Mouse (Mus musculus) ovary, postnatal 10 days (tissue): ENCODE data around the gene Hist1h2bk.

Experiments used
- DNase-seq: peaks from one replicate; pipeline ENCODE4 v3.0.0; 2022; ENCODE audit warnings: low spot score

The Hist1h2bk gene

DNA sequence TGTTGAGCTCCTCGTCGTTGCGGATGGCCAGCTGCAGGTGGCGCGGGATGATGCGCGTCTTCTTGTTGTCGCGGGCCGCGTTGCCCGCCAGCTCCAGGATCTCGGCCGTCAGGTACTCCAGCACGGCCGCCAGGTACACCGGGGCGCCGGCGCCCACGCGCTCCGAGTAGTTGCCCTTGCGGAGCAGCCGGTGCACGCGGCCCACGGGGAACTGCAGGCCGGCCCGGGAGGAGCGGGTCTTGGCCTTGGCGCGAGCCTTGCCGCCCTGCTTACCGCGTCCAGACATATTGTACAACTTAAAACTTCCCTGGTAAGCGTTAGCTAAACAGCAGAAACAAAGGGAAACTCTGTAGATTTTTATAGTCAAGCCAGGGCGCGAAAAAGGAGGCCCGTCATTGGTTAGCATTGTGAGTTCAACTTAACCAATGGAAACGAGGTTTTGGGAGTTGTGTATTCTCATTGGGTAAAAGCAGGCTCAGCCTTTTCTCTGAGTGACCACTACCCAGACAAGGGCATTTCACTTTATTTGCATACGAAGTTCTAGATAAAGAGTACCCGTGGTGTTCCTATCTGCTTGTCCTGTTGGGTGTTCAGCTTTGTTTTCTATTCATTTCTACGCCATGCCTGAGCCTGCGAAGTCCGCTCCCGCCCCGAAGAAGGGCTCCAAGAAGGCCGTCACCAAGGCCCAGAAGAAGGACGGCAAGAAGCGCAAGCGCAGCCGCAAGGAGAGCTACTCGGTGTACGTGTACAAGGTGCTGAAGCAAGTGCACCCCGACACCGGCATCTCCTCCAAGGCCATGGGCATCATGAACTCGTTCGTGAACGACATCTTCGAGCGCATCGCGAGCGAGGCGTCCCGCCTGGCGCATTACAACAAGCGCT is at the start of gene Hist1h2bk, which contains the start of gene Hist1h2ah:
TSS of gene Hist1h2bk (plus strand) at position 604 of the 882 bp plus-strand sequence.
TSS of gene Hist1h2ah (minus strand) at position 302 of the 882 bp plus-strand sequence.
- DNase-seq: peak; percentile 62

DNA sequence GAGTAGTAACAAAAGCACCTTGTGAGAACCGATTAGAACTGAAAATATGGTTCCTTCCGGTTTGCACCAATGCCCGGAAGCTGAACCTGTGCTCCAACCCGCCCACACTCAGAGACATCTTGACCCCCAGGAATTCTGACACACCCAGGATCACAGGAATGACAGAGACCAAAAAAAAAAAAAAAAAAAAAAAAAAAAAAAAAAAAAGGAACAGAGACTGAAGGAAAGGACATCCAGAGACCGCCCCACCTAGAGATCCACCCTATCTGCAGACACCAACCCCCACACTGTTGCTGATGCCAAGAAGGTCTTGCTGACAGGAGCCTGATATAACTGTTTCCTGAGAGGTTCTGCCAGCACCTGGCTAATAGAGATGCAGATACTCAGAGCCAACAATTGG is 43.1 kb upstream of the Hist1h2bk start:
- no peak for DNase-seq

DNA sequence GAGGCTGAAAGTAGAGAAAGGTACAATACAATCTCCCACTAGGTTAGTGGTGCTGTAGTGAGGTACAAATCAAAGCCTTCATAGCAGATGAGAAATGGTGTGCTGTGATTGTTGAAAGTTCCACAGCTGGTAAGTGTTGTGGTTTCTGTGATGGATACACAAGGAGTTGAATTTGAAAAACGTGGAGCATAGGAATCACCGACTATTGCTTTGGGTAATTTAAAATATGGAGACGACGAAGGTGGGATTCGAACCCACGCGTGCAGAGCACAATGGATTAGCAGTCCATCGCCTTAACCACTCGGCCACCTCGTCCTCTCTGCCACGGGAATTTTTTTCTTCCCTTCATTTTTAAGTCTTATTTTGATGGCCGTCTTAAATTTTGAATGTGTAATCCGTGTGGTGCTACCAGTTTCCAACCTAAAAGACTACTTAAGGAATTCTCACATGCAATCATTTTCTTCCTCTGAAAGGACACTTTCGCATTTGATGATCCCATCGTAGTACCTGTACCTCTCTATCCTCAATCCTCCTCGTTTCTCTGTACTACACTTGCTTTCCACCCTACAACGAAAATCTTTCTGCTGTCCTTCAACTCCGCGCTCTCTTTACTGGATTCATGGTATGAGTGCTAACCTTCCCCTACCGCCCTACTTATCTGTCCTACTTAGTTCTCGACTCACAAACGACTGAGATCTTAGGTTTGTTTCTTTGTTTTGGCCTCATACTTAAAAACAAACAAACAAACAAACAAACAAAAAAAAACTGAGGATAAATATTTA is 41.5 kb upstream of the Hist1h2bk start:
- no peak for DNase-seq

DNA sequence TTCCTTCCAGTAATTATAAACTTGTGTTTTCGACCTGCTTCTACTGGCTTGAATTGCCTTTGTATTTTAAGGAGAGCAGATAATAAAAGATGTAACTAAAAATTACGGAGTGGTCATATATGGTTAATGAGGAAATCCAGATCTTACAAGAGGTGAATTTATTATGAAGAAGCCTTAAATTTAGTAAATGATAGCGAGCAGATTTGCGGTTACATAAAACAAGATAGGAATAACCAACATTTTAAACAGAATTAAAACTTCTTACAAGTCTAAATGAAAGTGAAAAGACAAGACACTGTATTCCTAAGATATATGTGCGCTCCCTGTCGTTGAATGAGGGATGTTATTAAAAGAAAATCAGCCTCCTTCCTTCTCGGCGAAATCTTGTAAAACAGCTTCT is 40.8 kb upstream of the Hist1h2bk start:
- DNase-seq: no peak

DNA sequence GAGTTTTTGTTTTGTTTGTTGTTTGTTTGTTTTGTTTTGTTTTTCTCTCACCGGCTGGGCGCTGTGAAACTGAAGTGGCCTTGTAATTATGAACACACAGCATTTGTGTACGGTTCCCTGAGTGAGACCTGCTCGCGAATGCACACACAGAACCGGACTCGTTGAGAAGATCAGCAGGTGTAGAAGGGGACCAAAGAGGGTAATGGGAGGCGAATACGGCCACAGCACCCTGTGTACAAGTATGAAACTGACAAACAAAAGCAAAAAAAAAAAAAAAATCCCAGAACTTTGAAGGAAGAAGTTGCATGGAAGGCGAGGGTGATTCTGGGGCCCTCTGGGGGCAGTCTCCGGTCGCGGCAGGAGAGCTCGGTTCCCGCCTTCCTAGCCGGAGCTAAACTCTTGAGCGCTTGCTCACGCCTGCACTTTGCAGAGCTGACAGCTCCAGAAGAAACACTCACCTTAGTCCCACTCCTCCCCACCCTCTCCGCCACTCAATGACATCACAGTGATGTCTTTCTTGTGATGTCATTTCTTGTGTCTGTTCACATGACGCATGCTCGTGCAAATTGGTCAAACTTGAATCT is 40.2 kb upstream of the Hist1h2bk start:
- DNase-seq: no peak

DNA sequence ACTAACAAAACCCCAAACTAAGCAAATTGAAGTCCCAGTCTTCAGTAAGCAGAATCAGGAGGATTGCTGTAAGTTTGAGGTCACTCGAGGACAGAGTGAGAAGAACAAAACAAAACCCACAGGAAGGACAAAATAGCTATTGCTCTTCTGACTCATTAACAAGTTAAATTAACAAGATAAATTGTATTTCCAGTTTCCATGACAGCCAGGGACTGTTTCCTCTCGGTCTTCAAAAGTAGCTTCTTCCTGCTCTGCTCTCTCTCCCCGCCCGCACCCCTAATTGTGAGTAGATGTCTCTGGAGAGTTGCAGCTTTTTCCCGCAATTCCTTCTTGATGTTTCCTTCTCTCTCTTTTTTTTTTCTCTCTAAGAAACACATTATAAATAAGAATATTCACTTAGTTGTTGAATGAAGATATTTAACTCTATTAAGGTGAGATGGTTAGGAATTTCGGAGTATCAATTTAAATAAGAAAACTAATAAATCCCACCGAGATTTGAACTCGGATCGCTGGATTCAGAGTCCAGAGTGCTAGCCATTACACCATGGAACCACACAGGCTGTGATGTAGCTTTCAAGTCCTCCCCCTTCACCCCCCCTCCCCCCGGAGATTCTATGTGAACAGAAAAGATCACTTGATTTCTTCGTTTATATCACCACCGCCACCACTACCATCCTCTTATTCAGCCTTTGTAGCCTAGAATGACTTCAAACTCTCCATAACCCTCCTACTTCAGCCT is 39.4 kb upstream of the Hist1h2bk start:
- DNase-seq: no peak

DNA sequence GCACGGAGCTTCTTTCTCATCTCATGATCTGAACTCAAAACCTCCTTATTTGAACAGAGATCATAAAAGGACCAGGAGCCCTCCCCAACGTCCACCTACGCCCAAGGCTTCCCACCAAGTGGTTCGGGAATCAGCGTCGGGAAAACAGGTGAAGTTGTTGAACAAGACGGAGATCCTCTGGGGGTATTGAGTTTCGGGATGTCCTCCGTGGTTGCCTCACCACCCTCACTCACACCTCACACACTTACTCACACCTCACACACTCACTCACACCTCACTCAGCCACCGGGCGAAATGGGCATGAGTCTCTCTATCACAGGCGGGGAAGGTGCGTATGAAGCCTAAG is 38.9 kb upstream of the Hist1h2bk start:
- DNase-seq: no peak

DNA sequence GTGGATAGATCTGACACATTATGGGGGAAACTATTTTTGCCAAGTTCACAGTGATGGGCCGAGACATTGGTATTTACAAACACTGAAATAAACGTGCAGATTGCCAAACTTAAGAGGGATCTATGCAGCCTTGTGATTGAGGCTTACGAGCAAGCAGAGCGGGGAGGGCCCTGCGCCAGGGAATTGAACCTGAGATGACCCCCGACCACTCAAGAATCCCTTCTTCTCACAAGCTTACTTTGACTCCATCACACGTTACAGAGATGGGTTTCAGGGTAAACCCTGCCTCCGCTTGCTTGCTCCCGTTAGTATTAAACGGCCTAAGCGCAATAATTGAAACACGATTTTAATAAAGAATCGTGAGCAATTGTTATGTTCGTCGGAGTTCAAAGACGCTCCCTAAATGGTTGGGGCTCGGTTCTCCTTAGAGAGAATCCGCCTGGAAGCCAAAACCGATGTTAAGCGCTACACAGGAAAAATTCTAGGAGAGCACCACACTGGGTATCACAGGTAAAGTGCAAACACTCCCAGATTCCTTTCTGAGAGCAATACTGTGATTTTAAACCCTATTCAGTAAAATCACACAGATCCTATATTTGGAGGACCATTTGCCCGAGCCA is 38.4 kb upstream of the Hist1h2bk start:
- no peak for DNase-seq

DNA sequence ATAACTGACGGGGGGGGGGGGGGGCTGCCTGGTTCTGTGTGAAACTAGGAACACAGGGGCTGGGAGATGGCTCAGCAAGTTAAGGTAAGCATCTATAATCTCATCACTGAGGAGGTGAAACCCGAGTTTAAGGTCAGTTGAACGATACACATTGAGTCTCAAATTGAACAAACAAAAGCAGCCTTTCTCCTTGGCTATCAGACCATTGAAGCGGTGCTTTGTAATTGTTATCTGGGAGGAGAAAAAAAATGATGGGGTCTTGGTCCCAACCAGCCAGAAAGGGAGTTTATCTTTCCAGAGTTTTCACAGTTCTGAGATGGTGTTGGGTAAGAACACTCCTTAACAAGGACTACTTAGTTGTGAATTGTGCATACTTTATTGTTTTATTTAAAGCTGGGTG is 37.8 kb upstream of the Hist1h2bk start:
- no peak for DNase-seq

DNA sequence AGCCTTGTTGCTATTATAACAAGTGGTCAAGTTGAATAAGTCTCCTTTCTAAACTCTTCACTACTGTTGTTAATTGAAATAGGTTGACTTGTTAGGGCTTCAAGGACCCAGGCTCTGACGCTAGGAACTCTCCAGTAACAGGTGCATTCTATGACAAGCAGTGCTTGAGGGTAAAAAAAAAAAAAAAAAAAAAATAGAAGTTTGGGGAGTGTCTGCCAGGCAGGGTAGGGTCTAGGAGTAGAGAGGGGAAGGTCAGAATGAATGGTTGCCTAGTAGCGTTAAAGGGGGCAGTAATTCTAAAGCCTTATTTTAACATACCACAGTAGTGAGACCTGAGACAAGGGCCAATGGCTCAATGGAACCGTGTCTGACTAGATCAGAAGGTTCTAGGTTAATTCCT is 37.3 kb upstream of the Hist1h2bk start:
- no peak for DNase-seq

DNA sequence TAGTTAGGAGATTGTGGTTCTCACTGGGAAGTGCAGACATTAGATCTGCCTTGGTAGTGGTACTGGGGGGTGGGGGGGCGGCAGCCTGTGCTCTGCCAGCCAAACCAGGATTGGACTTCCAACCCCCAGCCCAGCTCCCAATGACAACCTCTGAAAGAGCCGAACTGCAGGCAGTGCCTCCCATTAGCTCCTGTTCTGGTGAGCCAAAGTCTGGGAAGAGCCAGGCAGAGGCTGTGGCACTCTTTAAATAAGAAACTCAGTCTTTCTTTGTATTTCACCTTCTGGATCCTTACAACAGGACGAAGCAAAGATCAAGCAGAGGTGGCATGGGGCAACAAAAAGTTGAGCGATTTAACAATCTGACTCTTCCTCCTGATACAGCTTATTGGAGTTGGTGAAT is 36.5 kb upstream of the Hist1h2bk start:
- DNase-seq: no peak

DNA sequence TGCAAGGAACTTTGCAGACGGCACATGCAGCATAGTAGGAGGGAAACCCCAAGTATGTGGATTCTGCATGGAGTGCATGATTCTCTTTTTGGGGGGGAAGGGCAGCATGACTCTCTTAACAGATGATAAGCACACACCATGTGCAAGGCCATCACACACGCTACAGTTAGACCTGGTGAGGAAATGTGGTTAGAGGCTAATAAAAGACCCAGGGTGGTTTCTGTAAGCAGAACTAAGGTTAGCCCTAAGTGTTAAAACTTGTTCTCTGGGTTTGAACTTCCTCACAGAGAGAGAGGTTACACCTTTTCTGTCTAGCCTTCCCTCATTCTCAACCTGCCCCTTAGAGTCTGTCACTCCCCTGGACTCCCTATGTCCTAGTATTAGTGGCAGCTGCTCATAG is 34.3 kb upstream of the Hist1h2bk start:
- no peak for DNase-seq

DNA sequence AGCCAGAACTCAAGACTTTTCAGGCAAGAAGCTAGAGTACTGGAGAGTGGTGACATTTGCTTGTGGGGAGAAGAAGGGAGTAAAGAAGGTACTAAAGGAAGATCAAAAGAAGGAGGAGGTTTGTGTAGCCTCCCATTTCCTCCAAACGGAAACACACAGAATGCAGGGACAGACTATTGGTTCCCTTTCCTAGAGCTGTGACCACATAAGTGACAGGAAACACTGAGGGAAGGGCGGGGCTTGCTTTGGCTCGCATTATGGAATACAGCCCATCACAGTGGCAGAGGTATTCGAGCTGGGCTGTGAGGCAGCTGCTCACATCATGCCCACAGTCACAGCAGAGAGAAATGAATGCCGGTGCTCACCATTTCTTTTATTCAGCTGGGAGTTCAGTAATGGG is 33.8 kb upstream of the Hist1h2bk start:
- no peak for DNase-seq

DNA sequence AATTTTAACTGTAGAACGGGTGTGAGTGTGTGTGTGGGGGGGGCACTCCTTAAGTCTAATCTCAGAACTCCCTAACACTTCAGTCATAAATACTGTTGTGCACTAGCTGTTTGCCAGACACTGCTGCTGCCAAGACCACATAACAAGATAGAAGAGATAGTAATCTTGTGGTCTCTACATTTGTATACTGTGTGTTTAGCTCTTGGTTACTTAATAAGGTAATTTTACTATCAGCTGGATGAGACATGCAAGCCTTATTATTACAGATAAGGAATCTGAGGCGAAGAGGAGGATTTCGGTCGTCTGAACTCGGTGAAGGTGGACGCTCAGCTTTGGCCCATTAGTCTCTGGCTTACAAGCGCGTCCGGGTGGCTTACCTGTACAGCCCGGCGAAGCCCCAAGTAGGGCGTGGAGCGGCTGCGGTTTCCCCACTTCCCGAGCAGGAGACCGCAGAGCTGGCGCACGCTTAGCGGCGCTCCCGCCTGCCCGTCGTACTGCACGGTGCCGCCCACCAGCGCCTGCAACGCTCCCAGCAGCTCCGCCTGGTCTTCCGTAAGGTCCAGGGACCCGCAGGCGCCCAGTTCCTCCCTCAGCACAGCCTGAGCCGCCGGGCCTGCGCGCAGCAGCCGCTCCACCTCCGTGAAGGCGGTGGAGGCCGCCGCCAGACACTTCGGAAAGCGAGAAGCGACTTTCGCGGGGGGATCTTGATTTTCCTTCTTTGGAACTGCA is 29.9 kb upstream of the Hist1h2bk start:
- DNase-seq: no peak

DNA sequence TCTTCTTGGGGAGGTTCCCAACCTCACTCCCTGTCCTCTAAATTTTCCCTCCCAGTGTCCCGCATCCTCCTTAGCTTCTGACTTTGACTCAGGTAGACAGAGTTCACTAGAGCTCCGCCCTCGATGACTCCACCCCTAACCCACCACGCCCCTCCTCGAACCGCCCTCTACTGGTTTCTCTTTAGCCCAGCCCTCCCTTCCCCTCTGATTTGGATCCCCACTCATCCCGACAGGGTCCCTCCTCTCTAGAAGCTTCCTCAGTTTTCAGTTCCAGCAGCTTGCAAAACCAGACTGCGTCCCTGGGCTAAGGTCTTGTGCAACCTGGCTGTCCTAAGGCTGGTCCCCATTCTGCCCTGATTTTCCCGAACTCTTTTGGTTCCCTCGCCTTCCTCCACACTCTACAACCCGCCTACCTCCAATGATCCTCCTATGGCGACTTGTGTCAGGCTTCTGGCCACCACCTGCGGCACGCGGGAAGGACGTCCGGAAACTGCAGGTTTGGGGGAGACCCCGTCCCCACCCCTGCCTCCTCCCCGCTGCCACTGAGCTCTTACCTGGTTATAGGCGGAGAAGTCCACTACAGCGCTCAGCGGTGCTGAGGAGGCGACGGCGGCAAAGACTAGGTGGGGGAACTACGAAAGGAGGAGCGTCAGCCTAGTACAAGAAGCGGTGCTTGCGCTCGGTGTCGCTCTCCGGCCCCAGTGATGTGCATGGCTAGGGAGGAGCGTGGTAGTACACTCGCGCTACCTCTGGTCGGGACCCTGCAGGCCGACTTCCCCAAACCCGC is 29.1 kb upstream of the Hist1h2bk start:
- no peak for DNase-seq

DNA sequence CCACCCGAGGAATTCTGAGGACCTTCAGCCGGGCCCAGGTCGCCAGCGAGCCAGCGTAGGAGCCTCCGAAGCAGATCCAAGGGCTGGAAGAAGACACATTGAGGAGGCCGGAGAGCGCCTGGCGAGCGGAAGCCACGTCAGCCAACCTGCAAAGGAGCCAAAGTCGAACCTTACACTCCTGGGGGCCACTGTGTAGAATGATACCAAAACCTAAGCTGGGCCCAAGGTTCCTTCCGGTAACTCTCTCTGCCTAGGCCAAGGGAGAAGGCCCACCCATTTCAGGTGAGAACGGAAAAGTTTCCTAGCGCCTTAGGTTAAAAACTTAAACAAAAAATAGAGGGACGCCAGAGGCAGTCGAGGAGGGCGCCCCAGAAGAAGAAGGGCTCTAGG is 28.6 kb upstream of the Hist1h2bk start:
- DNase-seq: no peak

DNA sequence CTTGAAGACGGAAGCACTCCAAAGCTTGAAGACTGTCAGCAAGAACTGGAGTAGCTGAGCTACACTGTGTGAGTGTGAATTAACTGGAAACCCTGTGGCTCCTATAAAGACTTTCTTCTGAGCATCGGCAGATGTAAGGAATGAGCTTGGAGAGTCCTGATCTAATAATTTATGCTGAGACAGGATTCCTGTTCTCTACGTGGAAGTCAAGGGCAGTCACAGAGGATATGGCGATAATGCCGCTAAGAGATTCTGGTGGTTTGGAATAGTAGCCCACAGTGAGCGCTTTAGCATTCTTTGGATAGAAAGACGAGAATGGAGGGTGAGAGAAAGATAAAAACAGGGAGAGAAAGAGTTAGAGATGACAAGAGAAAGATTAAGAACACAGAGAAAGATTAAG is 27.8 kb upstream of the Hist1h2bk start:
- no peak for DNase-seq

DNA sequence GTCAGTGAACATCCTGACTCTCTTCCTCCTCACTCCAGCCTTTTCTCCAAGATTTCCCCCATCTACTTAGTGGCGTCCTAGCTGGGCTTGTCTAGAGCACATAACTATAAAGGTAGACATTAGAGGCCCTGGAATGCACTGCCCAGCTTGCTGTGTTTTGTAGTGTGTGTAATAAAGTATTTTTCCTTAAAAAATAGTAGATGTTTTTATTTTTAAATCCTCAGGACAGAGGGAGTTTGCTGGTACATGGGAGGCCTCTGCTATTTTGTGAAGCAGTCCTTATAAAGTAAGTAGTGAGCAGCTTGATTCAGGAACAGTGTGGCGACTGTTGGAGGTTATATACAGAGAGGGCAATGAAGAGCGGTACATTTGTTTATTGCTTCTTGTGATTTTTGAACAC is 27.0 kb upstream of the Hist1h2bk start:
- DNase-seq: no peak

DNA sequence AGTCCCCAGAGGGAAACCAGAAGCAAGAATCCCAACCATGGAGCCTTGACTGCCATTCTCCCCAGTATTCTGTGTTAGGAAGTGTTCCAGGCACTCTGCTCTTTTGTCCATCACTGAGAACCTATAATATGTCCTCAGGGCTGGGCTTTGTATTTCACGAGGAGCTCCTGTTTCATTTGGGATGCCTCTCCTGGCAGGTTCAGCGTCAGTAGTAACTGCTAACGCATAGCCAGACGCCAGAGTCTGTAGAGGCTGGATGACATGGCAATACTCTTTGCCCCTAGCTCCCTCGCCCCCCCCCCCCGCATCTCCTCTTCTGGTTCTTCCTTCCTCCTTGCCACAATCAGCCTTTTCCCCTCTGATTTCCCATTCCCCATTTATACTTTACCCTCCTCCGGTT is 26.0 kb upstream of the Hist1h2bk start, which contains the start of gene Prss16:
TSS of gene Prss16 (minus strand) at position 101 of the 400 bp plus-strand sequence.
- DNase-seq: no peak

DNA sequence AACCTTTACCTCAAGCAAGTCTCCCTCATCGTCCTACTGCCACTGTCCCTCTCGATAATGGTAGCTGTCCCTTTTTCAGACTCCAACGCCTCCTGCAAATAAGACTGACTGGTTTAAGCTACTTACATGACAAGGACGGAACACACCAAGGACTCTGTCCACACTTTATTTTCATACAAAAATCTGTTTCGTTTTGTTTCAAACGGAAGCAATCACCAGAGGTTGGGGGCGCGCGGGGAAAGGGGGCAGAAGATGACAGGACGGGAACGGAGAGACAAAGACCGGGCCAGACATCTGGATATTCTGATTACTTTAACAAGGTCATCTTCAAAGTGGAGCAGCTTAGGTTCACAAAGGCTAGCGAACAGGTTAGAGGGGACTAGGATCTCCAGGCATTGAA is 22.0 kb upstream of the Hist1h2bk start:
- DNase-seq: no peak
